Mouse (Mus musculus) kidney, embryonic 14.5 days (tissue): ENCODE measurements around the gene Bpifa1. TPM values are rescaled to one million over a fixed set of nuclear protein-coding genes. Genes with fewer than 3 reads are reported as not detected.

Experiments
- ATAC-seq: fragments of 200-750 bp; cut with Nextera tagmentation; 2 replicates; pipeline ENCODE4 v1.8.0; 2017; ENCODE audit warnings: moderate number of reproducible peaks, mild to moderate bottlenecking, moderate TSS enrichment, moderate library complexity; ENCODE audit not compliant: low FRiP score, low TSS enrichment
- H3K27ac ChIP-seq: fragments of 300-500 bp; sonication (generic); 2 replicates; pipeline ENCODE4 v1.5.1; 2014; ENCODE audit warnings: low read depth, mild to moderate bottlenecking, low read length, moderate library complexity, mixed read lengths
- H3K27me3 ChIP-seq: fragments of 300-500 bp; sonication (generic); 2 replicates; pipeline ENCODE4 v1.6.1; 2014; ENCODE audit warnings: mild to moderate bottlenecking, low read length; ENCODE audit not compliant: control insufficient read depth, insufficient read depth
- H3K36me3 ChIP-seq: fragments of 300-500 bp; sonication (generic); 2 replicates; pipeline ENCODE4 v1.6.1; 2014; ENCODE audit warnings: low read length, mixed read lengths; ENCODE audit not compliant: control insufficient read depth, insufficient read depth
- H3K4me1 ChIP-seq: fragments of 300-500 bp; sonication (generic); 2 replicates; pipeline ENCODE4 v1.6.1; 2014; ENCODE audit warnings: low read length, mixed read lengths; ENCODE audit not compliant: control insufficient read depth, insufficient read depth
- H3K4me2 ChIP-seq: fragments of 300-500 bp; sonication (generic); replicated peaks from 2 replicates; pipeline ENCODE4 v1.6.1; 2014; ENCODE audit warnings: low read depth, mild to moderate bottlenecking, low read length
- H3K4me3 ChIP-seq: fragments of 300-500 bp; sonication (generic); 2 replicates; pipeline ENCODE4 v1.5.1; 2014; ENCODE audit warnings: mild to moderate bottlenecking, low read length
- H3K9ac ChIP-seq: fragments of 300-500 bp; sonication (generic); 2 replicates; pipeline ENCODE4 v1.6.1; 2014; ENCODE audit warnings: low read depth, mild to moderate bottlenecking, low read length, moderate library complexity
- H3K9me3 ChIP-seq: fragments of 300-500 bp; sonication (generic); 2 replicates; pipeline ENCODE4 v1.6.1; 2016; ENCODE audit warnings: low read length; ENCODE audit not compliant: control insufficient read depth
- whole genome bisulfite sequencing: fragments of 180-500 bp; shearing (Covaris S2); extraction: QIAGEN DNeasy Blood & Tissue Kit; methylation state at CpG from one replicate; pipeline ENCODE4 v1.1.7; 2014; 5-methylcytosine and 5-hydroxymethylcytosine counted together
- polyA plus RNA-seq: library from polyadenylated mRNA; unstranded; fragments of >200 nt; fragmentation: Nextera tagmentation; extraction: Ambion mirVana; gene quantifications from 2 replicates; pipeline ENCODE4 v1.2.1, GENCODE M21; 2014

Bpifa1 gene
- polyA plus RNA-seq, 1 experiment from 2014 or later = not detected

DNA sequence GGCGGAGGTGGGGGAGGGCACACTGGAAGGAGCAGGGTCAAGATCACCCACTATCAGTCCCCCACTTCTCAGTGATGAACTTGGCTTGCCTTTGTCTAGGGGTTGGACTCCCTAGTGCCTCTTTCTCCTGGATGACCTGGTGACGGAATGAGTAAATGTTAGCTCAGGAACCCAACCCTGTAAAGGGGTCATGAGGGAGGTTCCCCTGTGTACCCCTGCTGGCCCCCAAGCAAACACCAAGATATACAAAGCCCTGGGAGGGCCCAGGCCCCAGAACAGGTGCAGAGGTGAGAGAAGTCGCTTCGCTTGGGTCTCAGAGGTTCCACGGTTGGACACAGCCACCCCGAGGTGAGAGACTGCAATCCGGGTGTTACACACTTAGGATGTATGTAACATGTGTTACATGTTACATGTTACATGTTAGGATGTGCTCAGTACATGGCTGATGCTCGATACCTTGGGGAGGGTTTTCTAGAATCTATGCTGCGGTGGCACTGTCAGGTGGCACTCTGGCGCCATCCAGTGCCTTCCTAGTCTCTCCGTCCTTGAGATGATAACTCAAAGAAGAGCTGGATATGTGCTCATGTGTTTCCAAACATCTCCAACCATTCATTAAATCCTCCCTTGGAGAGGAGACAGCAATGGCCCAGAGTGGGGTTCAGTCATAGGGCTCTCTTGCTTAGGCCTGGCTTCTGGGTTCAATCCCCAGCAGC, 48.0 kb downstream of the Bpifa1 start, which contains the start of gene Bpifb1:
TSS of gene Bpifb1 (plus strand) at position 273 of the 713 bp plus-strand sequence.
- Histone ChIP-seq H3K36me3 (no peaks in the 10 kb centered on the region), H3K27me3 (no peaks in the 10 kb centered on the region), H3K27ac (no peak within 1 kb of the TSS), H3K9ac (no peak within 1 kb of the TSS), H3K4me2 (no peak within 1 kb of the TSS), H3K4me3 (no peak within 1 kb of the TSS), H3K9me3 (no peaks in the 10 kb centered on the region), H3K4me1 (no peaks in the 10 kb centered on the region)
- 83% methylated on average over 11 of the region's 11 CpGs for WGBS
- ATAC-seq = 0 out of 2 replicates have a peak, but pooled peaks have one; percentile 12

DNA sequence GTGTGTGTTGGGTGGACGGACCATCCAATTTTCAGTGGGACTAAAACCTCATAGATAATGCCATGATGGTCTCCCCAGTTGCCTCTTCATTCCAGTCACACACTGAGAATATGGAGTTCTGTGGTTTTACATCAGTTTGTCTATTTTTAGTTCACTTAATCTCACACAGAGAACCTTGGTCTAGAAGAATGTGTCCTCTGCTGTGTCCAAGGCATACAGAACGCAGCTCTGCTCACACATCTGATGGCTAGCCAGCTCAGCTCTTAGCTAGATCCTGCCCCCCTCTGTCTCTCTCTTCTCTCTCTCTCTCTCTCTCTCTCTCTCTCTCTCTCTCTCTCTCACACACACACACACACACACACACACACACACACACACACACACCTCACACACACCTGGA, 49.5 kb downstream of the Bpifa1 start:
- Histone ChIP-seq H3K9me3 (no peaks in the 10 kb centered on the region), H3K27ac (no peak overlapping the region), H3K9ac (no peak overlapping the region), H3K4me2 (no peak overlapping the region), H3K36me3 (no peaks in the 10 kb centered on the region), H3K27me3 (no peaks in the 10 kb centered on the region), H3K4me3 (no peak overlapping the region), H3K4me1 (no peaks in the 10 kb centered on the region)
- ATAC-seq = no peak
- 54% methylated on average over 2 of the region's 2 CpGs for WGBS

DNA sequence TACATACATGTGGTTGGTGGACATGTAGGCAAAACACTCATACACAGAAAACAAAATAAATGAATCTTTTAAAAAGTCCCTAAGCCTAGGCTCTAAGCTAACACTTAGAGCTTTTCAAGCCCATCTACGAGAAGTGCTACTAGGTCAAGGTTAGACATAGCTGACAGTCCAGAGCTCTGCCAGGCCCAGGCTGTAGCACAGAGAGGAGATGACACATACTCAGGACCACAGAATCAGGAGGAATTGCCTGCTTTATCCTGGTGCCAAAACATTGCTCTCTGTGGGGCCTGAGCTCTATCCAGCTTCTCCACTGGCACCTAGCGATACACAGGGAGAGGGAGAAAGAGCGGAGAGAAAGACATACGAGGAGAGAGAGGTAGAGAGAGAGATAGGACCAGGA, 50.4 kb downstream of the Bpifa1 start:
- Histone ChIP-seq H3K36me3 (no peaks in the 10 kb centered on the region), H3K4me2 (no peak overlapping the region), H3K27me3 (no peaks in the 10 kb centered on the region), H3K9ac (no peak overlapping the region), H3K27ac (no peak overlapping the region), H3K9me3 (no peaks in the 10 kb centered on the region), H3K4me1 (no peaks in the 10 kb centered on the region), H3K4me3 (no peak overlapping the region)
- WGBS = 97% methylated on average over 4 of the region's 4 CpGs
- no peak for ATAC-seq

DNA sequence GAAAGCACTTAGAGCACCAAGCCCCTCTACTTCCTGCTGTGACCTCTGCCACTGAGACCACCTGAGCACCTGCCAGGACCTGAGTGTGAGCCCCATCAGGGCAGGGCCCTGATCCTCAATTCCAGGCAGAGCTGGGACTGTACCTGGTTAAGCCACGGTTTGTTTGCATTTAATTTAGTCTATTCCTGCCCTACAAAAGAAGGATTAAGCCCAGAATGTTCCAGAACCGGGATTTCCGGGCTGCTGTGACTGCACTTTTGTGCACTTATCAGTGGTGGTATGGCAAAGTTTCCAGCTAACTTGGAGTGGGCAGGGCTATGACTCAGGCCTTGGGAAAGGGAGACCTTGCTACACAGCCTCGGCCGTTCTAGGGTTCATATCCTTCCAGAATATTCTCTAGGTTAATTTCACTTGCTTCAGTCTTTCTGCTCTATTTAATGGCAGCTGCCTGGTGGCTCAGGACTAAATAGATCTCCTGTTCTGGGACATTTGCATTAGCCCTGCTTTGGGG, 51.4 kb downstream of the Bpifa1 start:
- H3K36me3 ChIP-seq = no peaks in the 10 kb centered on the region
- no peaks in the 10 kb centered on the region for H3K27me3 ChIP-seq
- H3K9me3 ChIP-seq = no peaks in the 10 kb centered on the region
- no peak overlapping the region for H3K4me3 ChIP-seq
- no peak overlapping the region for H3K4me2 ChIP-seq
- no peaks in the 10 kb centered on the region for H3K4me1 ChIP-seq
- 80% methylated on average over 5 of the region's 5 CpGs for WGBS
- ATAC-seq = no peak
- no peak overlapping the region for H3K9ac ChIP-seq
- H3K27ac ChIP-seq = no peak overlapping the region

DNA sequence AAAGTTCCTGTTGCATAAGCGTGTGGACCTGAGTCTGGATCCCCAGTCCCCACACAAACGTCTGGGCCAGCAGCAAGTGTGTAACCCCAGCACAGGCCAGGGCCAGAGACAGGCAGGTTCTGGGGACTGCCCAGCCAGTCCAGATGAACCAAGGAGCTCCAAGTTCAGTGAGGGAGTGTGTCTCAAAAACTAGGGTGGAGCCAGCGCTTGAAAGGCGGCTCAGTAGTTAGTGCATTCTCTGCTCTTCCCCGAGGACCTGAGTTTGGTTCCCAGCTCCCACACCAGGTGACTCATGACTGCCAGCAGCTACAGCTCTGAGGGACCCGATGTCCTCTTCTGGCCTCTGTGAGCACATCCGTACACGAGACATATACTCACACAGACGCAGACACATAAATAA, 54.4 kb downstream of the Bpifa1 start:
- Histone ChIP-seq H3K4me3 (no peak overlapping the region), H3K9ac (no peak overlapping the region), H3K9me3 (no peaks in the 10 kb centered on the region), H3K27ac (no peak overlapping the region), H3K4me2 (no peak overlapping the region), H3K36me3 (no peaks in the 10 kb centered on the region), H3K4me1 (no peaks in the 10 kb centered on the region), H3K27me3 (no peaks in the 10 kb centered on the region)
- WGBS = 95% methylated on average over 9 of the region's 9 CpGs
- ATAC-seq = no peak

Other genes starting within 250 kb of the Bpifa1 start
- not detected in 2 replicates for gene Bpifb6, start 242.5 kb upstream of the Bpifa1 start, polyA plus RNA-seq
- gene Bpifb3, start 224.7 kb upstream of the Bpifa1 start, polyA plus RNA-seq = not detected in 2 replicates
- not detected in 2 replicates for gene Bpifb4, start 204.7 kb upstream of the Bpifa1 start, polyA plus RNA-seq
- gene Bpifa6, start 167.9 kb upstream of the Bpifa1 start, polyA plus RNA-seq = not detected in 2 replicates
- gene Bpifa2, start 134.6 kb upstream of the Bpifa1 start, polyA plus RNA-seq = not detected in 2 replicates
- not detected in 2 replicates for gene Bpifa3, start 12.5 kb upstream of the Bpifa1 start, polyA plus RNA-seq
- gene Bpifa5, start 19.7 kb downstream of the Bpifa1 start, polyA plus RNA-seq = not detected in 2 replicates
- gene Bpifb1, start 47.9 kb downstream of the Bpifa1 start, polyA plus RNA-seq = not detected in 2 replicates
- 0.66 and 1.1 TPM in 2 replicates for gene Bpifb5, start 80.9 kb downstream of the Bpifa1 start, polyA plus RNA-seq
- not detected in 2 replicates for gene Bpifb9a, start 115.0 kb downstream of the Bpifa1 start, polyA plus RNA-seq
- gene Bpifb9b, start 164.3 kb downstream of the Bpifa1 start, polyA plus RNA-seq = not detected in 2 replicates
- 10.6 and 18.5 TPM in 2 replicates for gene Cdk5rap1, start 230.1 kb downstream of the Bpifa1 start, polyA plus RNA-seq